Mouse (Mus musculus) limb, embryonic 13.5 days (tissue): ENCODE results near the gene Msrb1. TPM values are rescaled to one million over a fixed set of nuclear protein-coding genes. Genes with fewer than 3 reads are reported as not detected.

ENCODE experiments used
- polyA plus RNA-seq: library from polyadenylated mRNA; unstranded; fragments of >200 nt; fragmentation: Nextera tagmentation; extraction: Ambion mirVana; gene quantifications from 2 replicates; pipeline ENCODE4 v1.2.1, GENCODE M21; 2015

The Msrb1 gene
- polyA plus RNA-seq, 1 experiment from 2014 or later: 23.1 TPM

Other genes starting within 250 kb of the Msrb1 start
- 5.0 and 5.2 TPM in 2 replicates for gene Caskin1, start 248.0 kb upstream of the Msrb1 start, polyA plus RNA-seq
- gene Traf7, start 208.7 kb upstream of the Msrb1 start, polyA plus RNA-seq: 96.2 and 103 TPM in 2 replicates
- 3.4 TPM in 2 replicates for gene Rab26, start 202.4 kb upstream of the Msrb1 start, polyA plus RNA-seq
- gene Pkd1, start 186.8 kb upstream of the Msrb1 start, polyA plus RNA-seq: 22.3 and 36.6 TPM in 2 replicates
- gene Tsc2, start 104.0 kb upstream of the Msrb1 start, polyA plus RNA-seq: 65.5 and 72.2 TPM in 2 replicates
- gene Nthl1, start 104.0 kb upstream of the Msrb1 start, polyA plus RNA-seq: 23.7 and 25.0 TPM in 2 replicates
- gene Slc9a3r2, start 86.3 kb upstream of the Msrb1 start, polyA plus RNA-seq: 58.1 and 59.3 TPM in 2 replicates
- 0.80 TPM in 2 replicates for gene Npw, start 78.2 kb upstream of the Msrb1 start, polyA plus RNA-seq
- 22.2 and 24.7 TPM in 2 replicates for gene Zfp598, start 67.0 kb upstream of the Msrb1 start, polyA plus RNA-seq
- gene Syngr3, start 46.7 kb upstream of the Msrb1 start, polyA plus RNA-seq: 7.8 and 8.4 TPM in 2 replicates
- 46.6 and 48.1 TPM in 2 replicates for gene Gfer, start 40.5 kb upstream of the Msrb1 start, polyA plus RNA-seq
- 2.5 and 3.1 TPM in 2 replicates for gene Noxo1, start 40.4 kb upstream of the Msrb1 start, polyA plus RNA-seq
- 79.8 and 84.6 TPM in 2 replicates for gene Tbl3, start 29.0 kb upstream of the Msrb1 start, polyA plus RNA-seq
- gene Rnf151, start 18.6 kb upstream of the Msrb1 start, polyA plus RNA-seq: not detected in 2 replicates
- 1,267 and 1,298 TPM in 2 replicates for gene Rps2, start 18.5 kb upstream of the Msrb1 start, polyA plus RNA-seq
- 206 and 215 TPM in 2 replicates for gene Ndufb10, start 12.2 kb upstream of the Msrb1 start, polyA plus RNA-seq
- not detected in 2 replicates for gene Rpl3l, start 8.8 kb upstream of the Msrb1 start, polyA plus RNA-seq
- gene Hs3st6, start 16.3 kb downstream of the Msrb1 start, polyA plus RNA-seq: 2.6 and 3.7 TPM in 2 replicates
- gene Meiob, start 67.6 kb downstream of the Msrb1 start, polyA plus RNA-seq: not detected in 2 replicates
- 27.6 and 28.0 TPM in 2 replicates for gene Hagh, start 103.5 kb downstream of the Msrb1 start, polyA plus RNA-seq
- 18.4 and 20.4 TPM in 2 replicates for gene Fahd1, start 113.7 kb downstream of the Msrb1 start, polyA plus RNA-seq
- 0.26 and 0.50 TPM in 2 replicates for gene Igfals, start 129.4 kb downstream of the Msrb1 start, polyA plus RNA-seq
- 49.6 and 49.8 TPM in 2 replicates for gene Nubp2, start 149.7 kb downstream of the Msrb1 start, polyA plus RNA-seq
- gene Spsb3, start 150.0 kb downstream of the Msrb1 start, polyA plus RNA-seq: 38.5 and 40.0 TPM in 2 replicates
- 33.9 and 35.6 TPM in 2 replicates for gene Eme2, start 158.4 kb downstream of the Msrb1 start, polyA plus RNA-seq
- 80.4 and 83.3 TPM in 2 replicates for gene Mrps34, start 158.5 kb downstream of the Msrb1 start, polyA plus RNA-seq
- 35.5 and 38.2 TPM in 2 replicates for gene Nme3, start 159.9 kb downstream of the Msrb1 start, polyA plus RNA-seq
- 42.7 and 45.2 TPM in 2 replicates for gene Mapk8ip3, start 200.3 kb downstream of the Msrb1 start, polyA plus RNA-seq
- 224 and 236 TPM in 2 replicates for gene Jpt2, start 224.0 kb downstream of the Msrb1 start, polyA plus RNA-seq